Mouse (Mus musculus) hindbrain, embryonic 16.5 days (tissue): ENCODE measurements around the gene Med11. TPM values are rescaled to one million over a fixed set of nuclear protein-coding genes. Genes with fewer than 3 reads are reported as not detected.

Experiments
- ATAC-seq: fragments of 200-750 bp; cut with Nextera tagmentation; 2 replicates; pipeline ENCODE4 v1.8.0; 2017; ENCODE audit warnings: moderate TSS enrichment, moderate library complexity
- H3K27ac ChIP-seq: fragments of 300-500 bp; sonication (generic); 2 replicates; pipeline ENCODE4 v1.5.1; 2014; ENCODE audit warnings: low read depth, mild to moderate bottlenecking, control low read depth, low read length, moderate library complexity
- H3K27me3 ChIP-seq: fragments of 300-500 bp; sonication (generic); replicated peaks from 2 replicates; pipeline ENCODE4 v1.6.1; 2014; ENCODE audit warnings: low read length; ENCODE audit not compliant: control insufficient read depth, insufficient read depth
- H3K36me3 ChIP-seq: fragments of 300-500 bp; sonication (generic); 2 replicates; pipeline ENCODE4 v1.6.1; 2014; ENCODE audit warnings: mild to moderate bottlenecking, low read length, moderate library complexity, mixed read lengths; ENCODE audit not compliant: control insufficient read depth, insufficient read depth
- H3K4me1 ChIP-seq: fragments of 300-500 bp; sonication (generic); 2 replicates; pipeline ENCODE4 v1.6.1; 2014; ENCODE audit warnings: low read depth, low read length; ENCODE audit not compliant: control insufficient read depth, insufficient read depth
- H3K4me2 ChIP-seq: fragments of 300-500 bp; sonication (generic); 2 replicates; pipeline ENCODE4 v1.6.1; 2014; ENCODE audit warnings: mild to moderate bottlenecking, low read length, control low read depth, moderate library complexity
- H3K4me3 ChIP-seq: fragments of 300-500 bp; sonication (generic); 2 replicates; pipeline ENCODE4 v1.5.1; 2014; ENCODE audit warnings: mild to moderate bottlenecking, low read length, control low read depth, moderate library complexity
- H3K9ac ChIP-seq: fragments of 300-500 bp; sonication (generic); 2 replicates; pipeline ENCODE4 v1.6.1; 2014; ENCODE audit warnings: low read depth, mild to moderate bottlenecking, control low read depth, low read length, moderate library complexity
- H3K9me3 ChIP-seq: fragments of 300-500 bp; sonication (generic); 2 replicates; pipeline ENCODE4 v1.6.1; 2014; ENCODE audit warnings: mild to moderate bottlenecking, low read length, moderate library complexity; ENCODE audit not compliant: control insufficient read depth
- WGBS: fragments of 180-500 bp; shearing (Covaris S2); extraction: QIAGEN DNeasy Blood & Tissue Kit; methylation state at CpG from one replicate; pipeline ENCODE4 v1.1.7; 2014; 5-methylcytosine and 5-hydroxymethylcytosine counted together
- polyA plus RNA-seq: library from polyadenylated mRNA; unstranded; fragments of >200 nt; fragmentation: Nextera tagmentation; extraction: Ambion mirVana; gene quantifications from 2 replicates; pipeline ENCODE4 v1.2.1, GENCODE M21; 2015

Gene Med11
- polyA plus RNA-seq, 1 experiment from 2014 or later, result 46.3 TPM

DNA sequence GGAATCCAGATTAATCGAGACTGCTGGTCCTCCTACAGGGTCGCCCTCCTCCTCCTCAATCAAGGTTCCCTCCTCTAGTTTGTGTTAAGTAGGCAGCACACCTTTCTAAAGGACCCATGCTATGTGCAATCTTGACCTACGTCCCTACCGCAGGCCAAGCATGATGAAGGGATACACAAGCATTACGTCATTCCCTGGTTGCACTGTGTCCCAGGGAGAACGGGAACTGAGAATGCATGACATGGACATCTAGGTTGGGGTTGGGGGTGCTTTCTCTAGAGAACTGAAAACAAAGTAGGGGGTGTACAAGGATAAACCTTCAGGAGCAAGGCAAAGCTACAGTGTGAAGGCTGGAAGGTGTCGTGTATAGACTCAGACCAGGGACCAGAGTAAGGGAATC, 9.8 kb upstream of the Med11 start:
- ATAC-seq, result no peak
- Histone ChIP-seq H3K4me1 (no peaks in the 10 kb centered on the region), H3K9me3 (no peaks in the 10 kb centered on the region), H3K9ac (no peak overlapping the region), H3K4me3 (no peak overlapping the region), H3K27ac (no peak overlapping the region), H3K27me3 (no peaks in the 10 kb centered on the region), H3K36me3 (peaks cover 33% of the 10 kb centered on the region), H3K4me2 (no peak overlapping the region)
- WGBS, result 94% methylated on average over 7 of the region's 7 CpGs

DNA sequence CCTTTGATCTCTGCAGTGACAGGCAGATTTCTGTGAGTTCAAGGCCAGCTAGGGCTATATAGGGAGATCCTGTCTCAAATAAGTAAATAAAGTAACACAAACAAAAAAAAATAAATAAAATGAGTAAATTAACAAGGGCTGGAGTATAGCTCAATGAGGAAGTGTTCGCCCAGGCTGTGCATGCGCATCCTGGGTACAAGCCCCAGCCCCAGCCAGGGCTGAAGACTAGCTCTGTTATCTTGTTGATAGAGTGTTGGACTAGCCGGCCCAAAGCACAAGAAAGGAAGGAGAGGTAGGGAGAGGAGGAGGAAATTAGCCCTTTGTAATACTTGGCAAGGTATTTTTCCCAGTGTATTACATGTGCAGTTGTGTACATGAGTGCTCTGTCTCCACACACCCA, 7.8 kb upstream of the Med11 start:
- Histone ChIP-seq H3K4me2 (no peak overlapping the region), H3K9me3 (no peaks in the 10 kb centered on the region), H3K4me3 (no peak overlapping the region), H3K27ac (no peak overlapping the region), H3K27me3 (no peaks in the 10 kb centered on the region), H3K36me3 (peaks cover 15% of the 10 kb centered on the region), H3K9ac (no peak overlapping the region), H3K4me1 (no peaks in the 10 kb centered on the region)
- no peak for ATAC-seq
- 88% methylated on average over 3 of the region's 3 CpGs for WGBS

DNA sequence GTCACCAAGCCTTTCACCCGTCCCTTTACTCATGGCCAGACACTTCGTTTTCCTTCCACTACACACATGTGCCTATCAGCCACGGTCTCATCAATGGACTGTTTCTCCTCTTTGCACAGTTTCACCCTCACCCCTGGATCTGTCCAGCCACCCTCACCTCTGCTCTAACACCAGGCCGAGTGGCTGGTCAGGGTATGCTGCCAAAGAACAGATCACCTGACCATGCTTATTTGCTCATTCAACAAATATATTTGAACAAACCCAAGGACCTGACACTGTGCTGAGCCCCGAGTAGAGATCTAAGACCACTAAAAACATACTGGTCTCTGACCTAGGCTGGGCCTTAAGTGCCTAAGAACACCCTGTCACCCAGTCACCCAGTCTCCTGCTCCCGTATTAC, 7.1 kb upstream of the Med11 start:
- H3K27me3 ChIP-seq, result no peaks in the 10 kb centered on the region
- no peaks in the 10 kb centered on the region for H3K4me1 ChIP-seq
- no peak overlapping the region for H3K9ac ChIP-seq
- no peak overlapping the region for H3K27ac ChIP-seq
- ATAC-seq, result no peak
- no peak overlapping the region for H3K4me2 ChIP-seq
- WGBS, result 81% methylated on average over 6 of the region's 6 CpGs
- no peak overlapping the region for H3K4me3 ChIP-seq
- H3K36me3 ChIP-seq, result peaks cover 11% of the 10 kb centered on the region
- H3K9me3 ChIP-seq, result no peaks in the 10 kb centered on the region

DNA sequence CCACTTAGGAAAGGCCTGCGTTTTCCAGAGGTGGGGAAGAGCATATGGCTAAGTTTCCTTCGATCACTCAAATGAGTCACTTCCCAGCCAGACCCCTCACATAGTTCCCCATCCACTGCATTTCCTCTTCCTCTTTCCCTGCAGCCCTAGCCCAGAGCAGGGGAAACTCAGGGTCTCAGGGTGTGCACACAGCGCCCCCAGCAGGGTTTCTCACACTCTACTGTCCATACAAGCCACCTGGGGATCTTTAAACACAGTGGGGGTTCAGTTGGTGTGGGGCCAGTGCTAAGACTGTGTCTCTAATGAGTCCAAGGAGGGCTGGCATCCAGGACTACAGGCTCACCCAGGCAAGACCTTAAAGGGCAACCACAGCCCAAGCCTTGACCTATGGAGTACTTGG, 5.0 kb upstream of the Med11 start:
- Histone ChIP-seq H3K36me3 (peaks cover 5% of the 10 kb centered on the region; the same call in 1 of the 2 replicates), H3K9me3 (no peaks in the 10 kb centered on the region), H3K9ac (no peak overlapping the region), H3K27me3 (no peaks in the 10 kb centered on the region), H3K4me1 (no peaks in the 10 kb centered on the region), H3K4me3 (no peak overlapping the region), H3K27ac (no peak overlapping the region), H3K4me2 (no peak overlapping the region)
- ATAC-seq, result no peak
- WGBS, result 54% methylated on average over 3 of the region's 3 CpGs

DNA sequence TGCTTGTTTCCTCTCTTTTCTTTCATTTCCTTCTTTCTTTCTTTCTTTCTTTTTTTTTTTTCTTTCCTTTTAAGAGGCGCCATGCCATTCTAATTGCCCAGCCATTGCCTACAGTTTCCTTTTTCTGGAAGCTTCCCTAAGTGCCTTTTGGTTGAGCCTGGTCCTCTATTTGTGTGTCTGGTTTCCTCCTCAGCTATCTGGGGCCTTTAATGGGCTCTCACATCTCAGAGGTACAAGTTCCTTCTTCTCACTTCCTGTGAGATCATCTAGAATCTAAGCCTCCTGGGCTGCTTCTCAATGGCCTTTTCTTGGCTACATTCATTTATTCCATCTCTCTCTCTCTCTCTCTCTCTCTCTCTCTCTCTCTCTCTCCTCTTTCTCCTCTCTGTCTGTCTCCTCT, 4.3 kb upstream of the Med11 start:
- Histone ChIP-seq H3K36me3 (no peaks in the 10 kb centered on the region; the same call in 1 of the 2 replicates), H3K4me3 (no peak overlapping the region), H3K4me1 (no peaks in the 10 kb centered on the region), H3K4me2 (no peak overlapping the region), H3K9ac (no peak overlapping the region), H3K9me3 (no peaks in the 10 kb centered on the region), H3K27ac (no peak overlapping the region), H3K27me3 (no peaks in the 10 kb centered on the region)
- no peak for ATAC-seq
- 73% methylated on average over 1 of the region's 1 CpGs for WGBS

DNA sequence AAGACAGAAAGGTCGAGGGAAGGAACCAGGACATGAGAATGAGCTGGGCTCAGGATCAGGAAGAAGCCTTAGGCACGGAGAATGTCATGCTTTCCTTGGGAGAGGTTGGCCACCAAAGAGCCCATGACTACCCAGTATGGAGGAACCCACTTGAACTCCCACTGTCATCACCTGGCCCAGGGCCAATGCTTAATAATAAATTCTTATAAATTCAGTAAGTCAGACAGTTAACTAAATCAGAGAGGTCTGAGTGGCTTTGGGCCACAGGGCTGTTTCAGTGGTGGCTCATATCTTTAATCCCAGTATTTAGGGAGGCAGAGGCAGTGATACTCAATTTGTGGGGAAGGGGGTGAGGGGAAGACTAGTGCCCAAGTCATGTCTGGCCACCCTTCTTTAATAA, 793 bp upstream of the Med11 start:
- Histone ChIP-seq H3K27me3 (no peaks in the 10 kb centered on the region), H3K9ac (no peak overlapping the region), H3K4me1 (peaks cover 7% of the 10 kb centered on the region), H3K27ac (no peak overlapping the region), H3K4me3 (no peak overlapping the region), H3K36me3 (no peaks in the 10 kb centered on the region), H3K4me2 (no peak overlapping the region), H3K9me3 (no peaks in the 10 kb centered on the region)
- whole genome bisulfite sequencing, result 84% methylated on average over 2 of the region's 2 CpGs
- ATAC-seq, result no peak

DNA sequence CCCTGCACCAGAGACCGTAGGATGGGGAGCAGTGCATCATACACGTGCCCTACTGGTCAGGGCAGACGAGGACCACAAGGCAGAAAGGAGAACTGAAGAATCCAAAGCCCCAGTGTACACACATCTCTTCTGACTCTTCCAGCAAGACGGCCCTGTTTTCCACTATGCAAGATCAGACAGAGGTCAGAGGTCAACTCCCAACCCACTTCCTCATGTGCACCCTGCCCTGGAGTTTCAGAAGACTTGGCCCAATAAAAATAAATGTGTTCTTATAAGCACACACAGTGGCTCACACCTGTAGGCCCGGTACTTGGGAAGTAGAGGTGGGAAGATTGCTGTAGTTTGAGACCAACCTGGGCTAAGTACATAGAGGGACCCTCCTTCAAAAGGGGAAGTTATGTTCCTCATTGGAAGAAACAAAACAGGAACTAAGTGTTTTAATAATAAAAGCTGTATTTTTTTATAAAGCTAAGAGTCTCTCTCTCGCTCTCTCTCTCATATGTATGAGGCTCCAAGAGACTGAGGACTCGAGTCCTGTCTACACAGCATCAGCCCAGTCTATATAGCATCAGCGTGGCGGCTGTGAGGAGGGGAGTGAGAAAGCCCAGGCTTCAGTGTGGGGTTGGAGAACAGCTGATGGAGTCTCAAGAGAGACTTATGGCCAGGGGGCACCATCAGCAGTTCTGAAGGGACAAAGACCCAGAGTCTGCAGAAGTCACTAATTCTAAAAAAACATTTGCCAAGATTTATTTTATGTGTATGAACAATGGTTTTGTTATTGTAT, 1.7 kb downstream of the Med11 start:
- WGBS, result 93% methylated on average over 9 of the region's 9 CpGs
- Histone ChIP-seq H3K4me3 (no peak overlapping the region), H3K27me3 (peaks cover under 1% of the 10 kb centered on the region), H3K36me3 (no peaks in the 10 kb centered on the region), H3K9me3 (no peaks in the 10 kb centered on the region), H3K4me2 (peak overlapping the region; percentile 57), H3K27ac (no peak overlapping the region), H3K4me1 (peaks cover 7% of the 10 kb centered on the region), H3K9ac (no peak overlapping the region)
- ATAC-seq, result no peak

DNA sequence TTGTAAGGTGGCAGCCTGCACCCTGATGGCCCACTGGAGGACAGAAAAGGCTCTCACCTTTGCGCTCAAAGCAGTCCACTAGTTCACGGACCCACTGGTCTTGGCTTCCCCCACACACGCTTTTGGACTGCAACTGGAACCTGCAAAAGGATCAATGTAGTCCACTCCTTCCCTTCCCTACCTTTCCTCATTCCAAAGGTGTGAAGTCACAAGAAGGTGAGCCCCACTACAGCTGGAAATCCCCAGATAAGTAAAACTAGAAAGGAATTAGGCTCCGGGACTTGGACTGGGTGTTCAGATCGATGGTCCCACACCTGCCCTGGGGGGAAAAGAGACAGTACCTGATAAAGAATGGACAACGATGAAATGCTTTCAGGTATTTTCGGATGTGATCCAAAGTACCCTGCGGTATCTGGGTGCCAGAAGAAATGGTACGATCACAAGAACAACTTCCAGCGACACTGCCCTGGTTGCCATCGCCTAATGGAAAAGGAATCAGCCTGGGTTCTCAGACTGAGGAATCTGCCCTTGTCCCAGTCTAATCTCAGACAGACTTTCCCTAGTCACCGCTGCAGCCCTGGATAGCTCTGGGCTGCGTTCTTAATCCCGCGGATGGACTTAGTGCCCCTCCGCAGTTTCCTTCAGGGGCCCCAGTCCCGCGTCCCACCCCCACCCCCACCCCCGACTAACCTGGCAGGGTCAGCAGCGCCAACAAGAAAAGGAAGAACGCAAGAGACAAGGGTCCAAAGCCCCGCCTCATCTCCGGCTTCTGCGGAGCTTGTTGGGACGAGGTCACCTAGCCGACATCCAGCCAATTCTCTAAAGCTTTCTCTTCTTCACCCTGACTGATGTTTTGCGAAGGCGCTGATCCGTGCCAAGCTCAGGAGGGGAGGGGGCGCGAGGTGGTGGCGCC, 7.2 kb downstream of the Med11 start, which contains the start of gene Zmynd15:
Gene Zmynd15, plus strand, starts transcription at position 746 of the 913 bp plus-strand sequence.
- H3K9me3 ChIP-seq, result no peaks in the 10 kb centered on the region
- 19% methylated on average over 32 of the region's 32 CpGs for WGBS
- H3K27me3 ChIP-seq, result peaks cover 13% of the 10 kb centered on the region

DNA sequence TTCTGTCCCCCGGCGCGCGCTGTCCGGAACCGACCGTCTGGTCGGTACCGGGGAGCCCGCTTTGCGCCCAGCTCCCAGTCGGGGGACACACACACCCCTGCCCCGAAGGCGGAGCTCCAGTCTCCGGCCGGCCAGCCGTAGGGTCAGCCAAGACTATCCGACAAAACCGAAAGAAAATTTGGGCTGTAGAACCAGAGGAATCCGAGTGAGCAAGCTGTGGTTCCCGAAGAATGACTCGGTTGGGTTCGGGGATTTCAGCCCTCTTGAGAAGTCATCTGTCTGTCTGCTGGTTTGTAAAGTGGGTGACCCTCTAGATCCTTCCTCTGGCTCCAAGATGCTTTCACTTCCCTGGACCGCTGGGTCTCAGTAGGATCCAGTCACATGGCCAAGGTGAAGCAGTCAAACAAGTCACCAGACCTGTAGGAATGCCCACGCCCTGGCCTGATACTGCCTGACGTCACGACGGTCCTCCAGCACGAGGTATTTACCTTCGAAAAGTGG, 7.9 kb downstream of the Med11 start, which contains the start of gene Cxcl16:
Gene Cxcl16, minus strand, starts transcription at position 384 of the 501 bp plus-strand sequence.
- peak within 1 kb of the TSS; percentile 67 for H3K9ac ChIP-seq
- no peaks in the 10 kb centered on the region for H3K36me3 ChIP-seq
- ATAC-seq, result no peak
- H3K4me2 ChIP-seq, result peak within 1 kb of the TSS; percentile 82
- H3K27me3 ChIP-seq, result peaks cover 13% of the 10 kb centered on the region
- H3K27ac ChIP-seq, result no peak within 1 kb of the TSS
- H3K9me3 ChIP-seq, result no peaks in the 10 kb centered on the region
- WGBS, result 6% methylated on average over 30 of the region's 30 CpGs
- H3K4me1 ChIP-seq, result peaks cover 6% of the 10 kb centered on the region
- H3K4me3 ChIP-seq, result peak within 1 kb of the TSS; percentile 46

More for the DNA sequence above, 7.2 kb downstream of the Med11 start, which contains the start of gene Zmynd15:
- peak within 1 kb of the TSS; percentile 67 for H3K9ac ChIP-seq
- peak within 1 kb of the TSS; percentile 82 for H3K4me2 ChIP-seq
- no peaks in the 10 kb centered on the region for H3K36me3 ChIP-seq
- H3K27ac ChIP-seq, result no peak within 1 kb of the TSS
- H3K4me3 ChIP-seq, result peak within 1 kb of the TSS; percentile 46
- peaks cover 6% of the 10 kb centered on the region for H3K4me1 ChIP-seq
- ATAC-seq, result no peak
